ENCODE assay signal across 11 mouse cellular contexts in the genomic region with DNA sequence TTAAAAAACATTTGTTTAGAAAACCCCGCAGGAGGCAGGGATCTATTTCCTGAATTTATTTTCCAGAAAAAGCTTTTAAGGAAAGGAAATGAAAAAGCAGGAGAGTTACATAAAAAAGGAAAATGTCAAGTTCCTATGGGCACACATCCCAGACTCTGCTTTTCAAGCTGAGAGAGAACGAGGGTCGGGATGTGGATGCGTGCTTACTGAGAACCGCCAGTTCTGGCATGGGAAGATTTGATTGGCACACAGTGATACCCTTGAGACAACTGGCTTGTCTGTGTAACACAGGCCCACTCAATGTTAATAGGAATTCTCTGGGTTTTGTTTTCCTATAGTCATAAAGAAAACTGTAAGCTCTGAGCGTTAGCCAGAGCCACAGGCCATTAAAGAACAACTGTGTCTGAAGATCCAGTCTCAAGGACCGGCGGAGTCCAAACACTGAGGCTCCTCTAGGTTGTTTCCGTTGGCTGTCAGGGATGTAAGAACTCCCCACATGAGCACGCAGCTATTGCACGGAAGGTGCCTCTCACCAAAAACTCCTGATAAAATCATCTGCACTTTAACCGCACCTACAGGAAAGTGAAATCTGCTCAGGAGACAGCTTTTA. TPM values are rescaled to one million over a fixed set of nuclear protein-coding genes. Genes with fewer than 3 reads are reported as not detected.
A peak's percentile ranks its signal among the peaks of the same experiment; 100 is the strongest.
DNase-seq lines count a peak whose midpoint lies in the region; ATAC-seq and TF ChIP-seq lines count a peak whose summit lies in the region.
"Had no signal": no experiment of that assay in that cellular context is flagged by ENCODE, and none has a peak within 500 bp of the region (broad histone marks: within the 10 kb centered on the region; RNA-seq: fewer than 3 reads in every experiment).

No protein-coding gene starts in this region.

- H3K4me3 ChIP-seq in hindbrain, postnatal 0 days (ENCODE audit: low read length): no peak overlapping the region
- no peak overlapping the region for H3K4me3 ChIP-seq in hindbrain, embryonic 10.5 days
- no peak overlapping the region for H3K4me3 ChIP-seq in lung, postnatal 0 days (ENCODE audit: low read depth, low read length)
- no peak overlapping the region for H3K4me3 ChIP-seq in intestine, embryonic 16.5 days (ENCODE audit: low read length)
- H3K4me3 ChIP-seq in stomach, embryonic 16.5 days (replicated peaks; ENCODE audit: low read length): no peak overlapping the region

- H3K36me3 ChIP-seq in hindbrain, postnatal 0 days (ENCODE audit: insufficient read depth, low read length): no peaks in the 10 kb centered on the region
- no peaks in the 10 kb centered on the region for H3K36me3 ChIP-seq in hindbrain, embryonic 10.5 days
- no peaks in the 10 kb centered on the region for H3K36me3 ChIP-seq in lung, postnatal 0 days (ENCODE audit: insufficient read depth, low read length)
- H3K36me3 ChIP-seq in intestine, embryonic 16.5 days (ENCODE audit: control insufficient read depth, insufficient read depth, low read length): no peaks in the 10 kb centered on the region
- no peaks in the 10 kb centered on the region for H3K36me3 ChIP-seq in stomach, embryonic 16.5 days (ENCODE audit: control insufficient read depth, insufficient read depth, low read length)

- H3K4me2 ChIP-seq in hindbrain, postnatal 0 days (ENCODE audit: low read depth, low read length): 0 out of 2 replicates have a peak overlapping the region, but pooled peaks have one; percentile 5
- H3K4me2 ChIP-seq in lung, postnatal 0 days (replicated peaks; ENCODE audit: low read depth, low read length): no peak overlapping the region
- H3K4me2 ChIP-seq in intestine, embryonic 16.5 days (ENCODE audit: low read depth, low read length): no peak overlapping the region
- H3K4me2 ChIP-seq in stomach, embryonic 16.5 days (ENCODE audit: low read depth, low read length): no peak overlapping the region

- H3K9ac ChIP-seq in hindbrain, postnatal 0 days (replicated peaks; ENCODE audit: low read length): no peak overlapping the region
- H3K9ac ChIP-seq in lung, postnatal 0 days (replicated peaks; ENCODE audit: low read depth): no peak overlapping the region
- no peak overlapping the region for H3K9ac ChIP-seq in intestine, embryonic 16.5 days (ENCODE audit: low read depth, low read length)
- H3K9ac ChIP-seq in stomach, embryonic 16.5 days (ENCODE audit: low read length): no peak overlapping the region

- TF ChIP-seq CTCF in hindbrain, postnatal 0 days (IDR thresholded peaks at IDR 0.05; ENCODE audit: low read depth): no peak
- no peak for TF ChIP-seq CTCF in lung, postnatal 0 days (IDR thresholded peaks at IDR 0.05)

- WGBS in hindbrain, postnatal 0 days: 42% methylated on average over 12 of the region's 12 CpGs
- WGBS in hindbrain, embryonic 10.5 days: 84% methylated on average over 12 of the region's 12 CpGs
- WGBS in lung, postnatal 0 days: 48% methylated on average over 12 of the region's 12 CpGs
- WGBS in intestine, embryonic 16.5 days: 53% methylated on average over 12 of the region's 12 CpGs
- WGBS in stomach, embryonic 16.5 days: 51% methylated on average over 12 of the region's 12 CpGs

- 0 out of 2 replicates have a peak, but pooled peaks cover under 1% of the 10 kb centered on the region for H3K4me1 ChIP-seq in hindbrain, postnatal 0 days (ENCODE audit: insufficient read depth, low read length)
- H3K4me1 ChIP-seq in hindbrain, embryonic 10.5 days (replicated peaks): peaks cover 9% of the 10 kb centered on the region
- H3K4me1 ChIP-seq in lung, postnatal 0 days (ENCODE audit: insufficient read depth, low read depth, low read length): no peaks in the 10 kb centered on the region
- H3K4me1 ChIP-seq in intestine, embryonic 16.5 days (ENCODE audit: control insufficient read depth, insufficient read depth, low read length): peaks cover 6% of the 10 kb centered on the region; the same call in 1 of the 2 replicates
- peaks cover 11% of the 10 kb centered on the region for H3K4me1 ChIP-seq in stomach, embryonic 16.5 days (ENCODE audit: control insufficient read depth, insufficient read depth, low read length)

- no peaks in the 10 kb centered on the region for H3K27me3 ChIP-seq in hindbrain, postnatal 0 days (ENCODE audit: insufficient read depth, low read length)
- no peaks in the 10 kb centered on the region for H3K27me3 ChIP-seq in hindbrain, embryonic 10.5 days (ENCODE audit: insufficient read depth, poor library complexity, severe bottlenecking)
- H3K27me3 ChIP-seq in lung, postnatal 0 days (replicated peaks; ENCODE audit: insufficient read depth, low read length): no peaks in the 10 kb centered on the region
- no peaks in the 10 kb centered on the region for H3K27me3 ChIP-seq in intestine, embryonic 16.5 days (replicated peaks; ENCODE audit: control insufficient read depth, insufficient read depth, low read length)
- H3K27me3 ChIP-seq in stomach, embryonic 16.5 days (ENCODE audit: control insufficient read depth, insufficient read depth, low read length): no peaks in the 10 kb centered on the region

- no peak overlapping the region for H3K27ac ChIP-seq in hindbrain, postnatal 0 days
- H3K27ac ChIP-seq in hindbrain, embryonic 10.5 days: no peak overlapping the region
- H3K27ac ChIP-seq in lung, postnatal 0 days (ENCODE audit: low read length): no peak overlapping the region
- H3K27ac ChIP-seq in intestine, embryonic 16.5 days (ENCODE audit: low read length): peak overlapping the region; percentile 54
- H3K27ac ChIP-seq in stomach, embryonic 16.5 days (ENCODE audit: low read length): peak overlapping the region; percentile 11; the same call in 1 of the 2 replicates

- TF ChIP-seq EP300 in lung, postnatal 0 days (IDR thresholded peaks at IDR 0.05): no peak

- H3K9me3 ChIP-seq in hindbrain, postnatal 0 days (ENCODE audit: low read length): no peaks in the 10 kb centered on the region
- 0 out of 2 replicates have a peak, but pooled peaks cover 2% of the 10 kb centered on the region for H3K9me3 ChIP-seq in hindbrain, embryonic 10.5 days
- no peaks in the 10 kb centered on the region for H3K9me3 ChIP-seq in lung, postnatal 0 days (ENCODE audit: low read length)
- H3K9me3 ChIP-seq in intestine, embryonic 16.5 days (ENCODE audit: control insufficient read depth, low read length): no peaks in the 10 kb centered on the region
- H3K9me3 ChIP-seq in stomach, embryonic 16.5 days (replicated peaks; ENCODE audit: control insufficient read depth, low read length): no peaks in the 10 kb centered on the region

- ATAC-seq in hindbrain, postnatal 0 days: no peak
- no peak for ATAC-seq in lung, postnatal 0 days
- no peak for ATAC-seq in intestine, embryonic 16.5 days
- no peak for ATAC-seq in stomach, embryonic 16.5 days (ENCODE audit: insufficient read depth, low FRiP score)

- peak; percentile 45 for DNase-seq in hindbrain, postnatal 0 days (ENCODE audit: low spot score)
- no peak for DNase-seq in hindbrain, embryonic 10.5 days (ENCODE audit: low spot score)
- DNase-seq in lung, postnatal 0 days (ENCODE audit: low spot score): peak; percentile 18
- no peak for DNase-seq in lung, postnatal 10 days
- DNase-seq in testis, postnatal 14 days (ENCODE audit: low spot score): no peak
- DNase-seq: cerebellum, adult 9-10 months; kidney, adult 9 months; lung, adult 18-20 months; thymus, postnatal 4 days had no signal

RNA-seq across cellular contexts. Expression of a gene that starts 44.3 kb away (rescaled TPM):
- total RNA-seq in hindbrain, postnatal 0 days (2014; rRNA removed): 41.6 and 55.6 TPM in 2 replicates
- polyA plus RNA-seq in hindbrain, postnatal 0 days (2015; fragmentation: Nextera tagmentation; extraction: Ambion mirVana): 48.6 and 49.0 TPM in 2 replicates
- polyA plus RNA-seq in hindbrain, embryonic 10.5 days (2016; fragmentation: Nextera tagmentation; extraction: Ambion mirVana): 46.9 and 52.1 TPM in 2 replicates
- 27.9 and 29.6 TPM in 2 replicates for polyA plus RNA-seq in lung, postnatal 0 days (2015; fragmentation: Nextera tagmentation; extraction: Ambion mirVana)
- 49.2 and 53.7 TPM in 2 replicates for polyA plus RNA-seq in intestine, embryonic 16.5 days (2015; fragmentation: Nextera tagmentation; extraction: Ambion mirVana)
- 42.2 and 48.3 TPM in 2 replicates for polyA plus RNA-seq in stomach, embryonic 16.5 days (2015; fragmentation: Nextera tagmentation; extraction: Ambion mirVana)

RNA-seq across cellular contexts. Expression of a gene that starts 44.6 kb away (rescaled TPM):
- 107 and 121 TPM in 2 replicates for total RNA-seq in hindbrain, postnatal 0 days (2014; rRNA removed)
- 184 and 193 TPM in 2 replicates for polyA plus RNA-seq in hindbrain, postnatal 0 days (2015; fragmentation: Nextera tagmentation; extraction: Ambion mirVana)
- polyA plus RNA-seq in hindbrain, embryonic 10.5 days (2016; fragmentation: Nextera tagmentation; extraction: Ambion mirVana): 193 and 212 TPM in 2 replicates
- polyA plus RNA-seq in lung, postnatal 0 days (2015; fragmentation: Nextera tagmentation; extraction: Ambion mirVana): 59.5 and 70.9 TPM in 2 replicates
- polyA plus RNA-seq in intestine, embryonic 16.5 days (2015; fragmentation: Nextera tagmentation; extraction: Ambion mirVana): 90.9 and 102 TPM in 2 replicates
- 120 and 123 TPM in 2 replicates for polyA plus RNA-seq in stomach, embryonic 16.5 days (2015; fragmentation: Nextera tagmentation; extraction: Ambion mirVana)

Comparison
In these comparisons a context has a peak if more than half of its experiments do, and no peak if none do; other contexts are left out.
1. DNase-seq: peak in hindbrain, postnatal 0 days (single experiment) and lung, postnatal 0 days (single experiment); none in hindbrain, embryonic 10.5 days (single experiment), lung, postnatal 10 days (single experiment) and testis, postnatal 14 days (single experiment).
2. H3K27ac ChIP-seq: peak in intestine, embryonic 16.5 days (single experiment) and stomach, embryonic 16.5 days (single experiment); none in hindbrain, postnatal 0 days (single experiment), hindbrain, embryonic 10.5 days (single experiment) and lung, postnatal 0 days (single experiment).